Mouse (Mus musculus) cortical plate, adult 2 months (tissue): Measurements from ENCODE around the gene Vamp5. TPM values are rescaled to one million over a fixed set of nuclear protein-coding genes. Genes with fewer than 3 reads are reported as not detected.

Experiments
- H3K27ac ChIP-seq: fragments of 200-500 bp; 2 replicates; pipeline ENCODE4 v1.5.1; 2012; ENCODE audit warnings: low read length, control low read depth, inconsistent platforms; ENCODE audit not compliant: insufficient read depth
- H3K4me1 ChIP-seq: fragments of 200-500 bp; 2 replicates; pipeline ENCODE4 v1.6.1; 2011; ENCODE audit warnings: low read length; ENCODE audit not compliant: control insufficient read depth, insufficient read depth
- H3K4me3 ChIP-seq: fragments of 200-500 bp; 2 replicates; pipeline ENCODE4 v1.5.1; 2011; ENCODE audit warnings: mild to moderate bottlenecking, low read length, control low read depth; ENCODE audit not compliant: insufficient read depth
- CTCF ChIP-seq: fragments of 200-500 bp; IDR thresholded peaks from 2 replicates; pipeline ENCODE4 v1.5.1; 2011; ENCODE audit warnings: mild to moderate bottlenecking, control low read depth, low read length; ENCODE audit not compliant: insufficient read depth; ENCODE audit errors: extremely low read depth
- POLR2A ChIP-seq: fragments of 200-500 bp; IDR thresholded peaks from 2 replicates; pipeline ENCODE4 v1.6.1; 2011; ENCODE audit warnings: mild to moderate bottlenecking, low read length, control low read depth; ENCODE audit not compliant: insufficient read depth; ENCODE audit errors: extremely low read depth
- polyA plus RNA-seq: library from polyadenylated mRNA; depleted of rRNA; stranded (reverse); fragments of >200 nt; gene quantifications from 2 replicates; pipeline ENCODE4 v1.2.3, GENCODE M21; 2012

Vamp5 gene
- polyA plus RNA-seq, 1 experiment, result 11.0 TPM

- peak overlapping the region; percentile 36; the same call in 1 of the 2 replicates for H3K4me3 ChIP-seq
- 0 out of 2 replicates have a peak overlapping the region, but pooled peaks have one; percentile 57 for H3K27ac ChIP-seq
- TF ChIP-seq CTCF (no peak), POLR2A (no peak)
- no peaks in the 10 kb centered on the region for H3K4me1 ChIP-seq
Observed at GRCm38 (mm10) chr6:72390795-72391521, 10.7 kb upstream of the Vamp5 start.

- peak within 1 kb of the TSS; percentile 36 for H3K4me3 ChIP-seq
- TF ChIP-seq CTCF (no peak), POLR2A (no peak)
- H3K4me1 ChIP-seq, result no peaks in the 10 kb centered on the region
- H3K27ac ChIP-seq, result peak within 1 kb of the TSS; percentile 57
Observed at GRCm38 (mm10) chr6:72389941-72390771, 9.9 kb upstream of the Vamp5 start, which contains the start of gene Vamp8. Vamp8 (minus strand) TSS chr6:72390703.

- H3K4me1 ChIP-seq, result no peaks in the 10 kb centered on the region
- TF ChIP-seq POLR2A (no peak), CTCF (no peak)
- peak overlapping the region; percentile 36 for H3K4me3 ChIP-seq
- H3K27ac ChIP-seq, result peak overlapping the region; percentile 57; the same call in 1 of the 2 replicates
Observed at GRCm38 (mm10) chr6:72389471-72389940, 9.2 kb upstream of the Vamp5 start.

- no peak for TF ChIP-seq CTCF
- TF ChIP-seq POLR2A, result no peak
- H3K27ac ChIP-seq, result no peak overlapping the region
- no peaks in the 10 kb centered on the region for H3K4me1 ChIP-seq
- H3K4me3 ChIP-seq, result no peak overlapping the region
Observed at GRCm38 (mm10) chr6:72388791-72389329, 8.6 kb upstream of the Vamp5 start.

GRCm38 (mm10) chr6:72388266-72388665 is 8.0 kb upstream of the Vamp5 start:
- no peak for TF ChIP-seq CTCF
- no peak for TF ChIP-seq POLR2A
- Histone ChIP-seq H3K4me3 (no peak overlapping the region), H3K27ac (no peak overlapping the region), H3K4me1 (no peaks in the 10 kb centered on the region)

- H3K4me1 ChIP-seq, result no peaks in the 10 kb centered on the region
- no peak overlapping the region for H3K4me3 ChIP-seq
- no peak overlapping the region for H3K27ac ChIP-seq
- TF ChIP-seq CTCF, result no peak
- no peak for TF ChIP-seq POLR2A
Observed at GRCm38 (mm10) chr6:72387816-72388215, 7.5 kb upstream of the Vamp5 start.

- Histone ChIP-seq H3K27ac (no peak overlapping the region), H3K4me1 (no peaks in the 10 kb centered on the region), H3K4me3 (no peak overlapping the region)
- no peak for TF ChIP-seq POLR2A
- no peak for TF ChIP-seq CTCF
Observed at GRCm38 (mm10) chr6:72386561-72386960, 6.3 kb upstream of the Vamp5 start.

- TF ChIP-seq POLR2A, result no peak
- TF ChIP-seq CTCF, result no peak
- Histone ChIP-seq H3K27ac (no peak overlapping the region), H3K4me3 (no peak overlapping the region), H3K4me1 (peaks cover 1% of the 10 kb centered on the region; the same call in 1 of the 2 replicates)
Observed at GRCm38 (mm10) chr6:72385258-72385657, 5.0 kb upstream of the Vamp5 start.

GRCm38 (mm10) chr6:72383952-72384351 is 3.7 kb upstream of the Vamp5 start:
- TF ChIP-seq POLR2A (no peak), CTCF (no peak)
- H3K27ac ChIP-seq, result no peak overlapping the region
- no peak overlapping the region for H3K4me3 ChIP-seq
- peaks cover 1% of the 10 kb centered on the region; the same call in 1 of the 2 replicates for H3K4me1 ChIP-seq
